Mouse (Mus musculus): ENCODE measurements around the gene Mcrs1. TPM values are rescaled to one million over a fixed set of nuclear protein-coding genes. Genes with fewer than 3 reads are reported as not detected.
A peak's percentile ranks its signal among the peaks of the same experiment; 100 is the strongest.
"Not testable (repeated sequence)": the region's sequence is repeated elsewhere in the genome, so short reads cannot be mapped to it uniquely, and the experiment has no call there.

The Mcrs1 gene
- total RNA-seq (2021), result 10 to 100 TPM; 22.1 to 25.2 TPM
- long read RNA-seq, experiment 1, transcript Mcrs1-209 (11 exons, 1,521 nt), result minor isoform, 8 of 53 reads
- long read RNA-seq, experiment 1, transcript Mcrs1-201 (15 exons, 1,916 nt), result major isoform, 36 of 53 reads
- long read RNA-seq, experiment 1, partial matches to known transcripts, result 3 of 53 reads
- long read RNA-seq, experiment 1, other reads (novel, unspliced or antisense), result 6 of 53 reads
- long read RNA-seq, experiment 2, transcript Mcrs1-201 (15 exons, 1,916 nt), result major isoform, 38 of 52 reads
- long read RNA-seq, experiment 2, transcript Mcrs1-209 (11 exons, 1,521 nt), result minor isoform, 5 of 52 reads
- long read RNA-seq, experiment 2, partial matches to known transcripts, result 2 of 52 reads
- long read RNA-seq, experiment 2, other reads (novel, unspliced or antisense), result 6 of 52 reads

DNA sequence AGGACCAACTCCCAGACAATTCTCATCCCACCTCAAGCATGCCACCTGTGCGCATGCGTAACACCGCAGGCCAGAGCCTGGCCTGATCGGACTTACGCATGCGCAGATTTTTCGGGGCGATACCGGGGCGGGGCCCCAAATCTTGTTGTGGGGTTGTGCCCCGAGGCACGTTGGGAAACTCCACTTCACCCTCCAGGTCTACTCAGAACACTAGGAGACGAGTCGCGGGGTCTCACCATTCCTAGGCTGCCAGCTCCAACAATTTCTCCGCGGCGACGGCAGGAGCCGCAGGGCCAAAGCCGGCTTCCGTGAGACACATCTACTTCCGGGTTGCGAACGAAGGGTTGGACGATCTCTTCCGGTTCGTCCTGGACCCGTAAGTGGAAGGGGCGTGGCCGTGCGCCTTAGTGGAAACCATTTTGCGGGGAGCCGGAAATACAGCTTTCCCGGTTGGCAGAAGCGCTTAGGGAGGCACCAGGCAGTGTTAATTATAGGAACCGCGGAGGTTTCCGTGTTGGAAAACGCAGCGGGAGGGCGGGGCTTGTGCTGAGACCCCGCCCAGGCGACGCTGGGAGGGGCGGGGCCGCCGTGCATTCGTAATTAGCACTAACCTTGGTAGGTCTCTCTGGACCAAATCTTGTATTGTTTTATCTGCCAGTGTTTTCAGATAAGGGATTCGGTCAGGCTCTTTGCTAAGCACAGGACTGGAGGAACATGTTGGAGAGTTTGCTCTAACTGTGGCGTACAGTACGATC is at the start of gene Mcrs1:
Gene Mcrs1 (minus strand): TSS at position 336 of the 755 bp plus-strand sequence.
- DNase-seq (ENCODE audit: low spot score), result peak; percentile 99

DNA sequence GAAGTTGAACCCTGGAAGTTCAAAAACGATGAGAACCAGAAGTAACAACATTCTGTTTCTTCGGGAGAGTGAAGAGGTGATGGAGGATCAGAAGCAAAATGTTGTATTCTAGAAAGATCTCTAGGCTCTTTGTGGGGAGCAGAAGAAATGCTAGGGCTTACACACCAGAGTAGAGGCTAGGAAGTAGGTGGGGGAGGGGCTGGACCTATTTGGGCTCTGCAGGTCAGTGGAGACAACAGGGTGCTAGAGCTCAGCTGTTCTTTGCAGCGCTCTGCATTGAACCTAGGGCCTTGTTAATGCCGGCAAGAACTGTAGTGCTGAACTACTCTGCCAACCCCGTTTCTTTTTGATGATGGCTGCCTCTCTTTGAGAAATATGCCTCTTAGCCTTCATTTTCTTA is 44.5 kb upstream of the Mcrs1 start:
- no peak for DNase-seq (ENCODE audit: low spot score)

GRCm38 (mm10) chr15:99295484-99295981 is 43.8 kb upstream of the Mcrs1 start, which contains the start of gene Fam186b:
Fam186b (minus strand) TSS chr15:99295888.
- DNase-seq (ENCODE audit: low spot score), result peak; percentile 24

DNA sequence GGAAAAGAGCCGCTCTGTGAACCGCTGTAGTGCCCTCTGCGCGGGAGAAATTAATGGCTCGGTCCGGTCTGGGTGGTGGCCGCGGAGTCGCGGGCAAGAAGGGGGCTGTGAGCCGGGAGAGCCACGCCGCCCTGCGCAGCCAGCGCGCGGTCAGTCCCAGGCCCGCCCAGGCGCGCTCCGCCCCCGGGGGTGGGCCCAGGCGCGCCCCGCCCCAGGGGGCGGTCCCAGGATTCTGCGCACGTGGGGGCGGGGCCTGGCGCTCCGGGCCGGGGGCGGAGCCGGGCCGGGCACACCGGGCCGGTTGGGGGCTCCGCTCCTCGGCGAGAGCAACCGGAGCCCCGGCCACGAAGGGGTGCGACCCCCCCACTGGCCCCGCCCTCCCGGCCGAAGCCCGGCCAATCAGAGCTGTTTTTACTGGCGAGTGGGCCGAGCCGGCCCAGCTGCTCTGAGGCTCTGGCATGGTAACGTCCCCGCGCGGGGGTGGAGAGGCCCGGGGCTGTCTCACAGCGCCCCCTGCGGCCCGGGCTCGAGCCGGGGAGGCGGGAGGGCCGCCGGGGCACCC is 43.1 kb upstream of the Mcrs1 start, which contains the start of gene Prpf40b:
Gene Prpf40b (plus strand): TSS at position 275 of the 562 bp plus-strand sequence.
- peak; percentile 96 for DNase-seq (ENCODE audit: low spot score)

DNA sequence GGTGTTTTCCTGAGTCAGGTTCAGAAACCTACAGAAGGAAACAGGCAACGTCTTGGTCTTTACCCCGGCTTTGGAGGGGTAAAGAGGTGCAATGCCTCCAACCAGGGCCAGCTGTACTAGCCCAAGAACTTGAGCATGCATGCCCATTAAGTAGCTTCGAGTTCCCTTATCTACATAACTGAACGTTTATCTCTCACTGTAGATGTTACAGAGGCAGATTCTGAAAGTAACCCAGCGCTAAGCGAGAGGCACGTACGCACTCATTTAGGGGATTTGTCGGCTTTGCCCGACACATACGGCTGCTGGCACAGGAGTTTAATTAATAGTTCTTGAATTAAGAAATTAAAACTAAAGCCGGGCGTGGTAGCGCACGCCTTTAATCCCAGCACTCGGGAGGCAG is 42.5 kb upstream of the Mcrs1 start:
- DNase-seq (ENCODE audit: low spot score), result no peak

DNA sequence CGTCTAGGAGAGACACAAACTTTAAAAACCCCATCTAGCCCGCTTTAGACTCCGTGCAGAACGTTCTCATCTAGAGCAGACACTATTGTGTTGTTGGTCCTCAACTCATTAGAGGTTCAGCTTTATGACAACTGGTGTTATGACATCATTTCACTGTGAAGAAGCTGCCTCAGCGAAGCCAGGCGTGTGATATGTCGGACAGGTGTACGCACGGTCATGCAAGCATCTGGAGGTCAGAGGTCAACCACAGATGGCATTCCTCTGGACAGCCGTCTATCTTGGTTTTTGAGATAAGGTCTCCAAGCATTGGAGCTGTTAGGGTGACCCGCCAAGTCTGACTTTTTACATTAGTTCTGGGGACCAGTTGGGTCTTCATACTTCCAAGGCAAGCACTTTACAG is 38.8 kb upstream of the Mcrs1 start:
- no peak for DNase-seq (ENCODE audit: low spot score)

GRCm38 (mm10) chr15:99285189-99285535 is 33.4 kb upstream of the Mcrs1 start:
- no peak for DNase-seq (ENCODE audit: low spot score)

DNA sequence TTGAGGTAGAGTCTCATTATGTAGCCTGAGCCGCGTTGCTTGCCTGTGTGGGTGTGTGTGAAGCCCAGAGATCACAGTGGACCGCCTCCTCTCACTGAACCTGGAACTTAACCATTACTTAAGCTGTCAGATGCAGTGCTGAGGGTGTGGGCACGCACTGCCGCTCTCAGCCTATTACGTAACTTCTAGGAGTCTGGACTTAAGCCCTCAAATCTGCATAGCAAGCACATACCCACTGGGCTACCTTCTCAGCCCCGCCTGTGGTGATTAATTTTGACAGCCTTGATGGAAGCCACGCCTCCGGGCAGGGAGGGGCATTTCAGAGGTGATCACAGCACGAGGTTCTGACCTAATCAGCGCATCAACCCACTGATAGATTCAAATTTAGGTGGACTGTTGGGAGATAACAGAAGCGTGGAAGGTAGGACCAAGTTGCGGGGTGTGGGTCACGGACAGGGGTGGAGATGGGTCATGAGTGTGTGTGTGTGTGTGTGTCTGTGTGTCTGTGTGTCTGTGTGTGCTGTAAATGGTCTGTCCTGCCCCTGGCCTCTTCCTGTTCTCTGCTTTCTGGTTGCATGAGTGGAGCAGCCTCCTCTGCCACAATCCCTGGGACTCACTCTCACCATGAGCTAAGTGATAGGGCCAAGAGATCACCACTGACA is 32.9 kb upstream of the Mcrs1 start:
- no peak for DNase-seq (ENCODE audit: low spot score)

GRCm38 (mm10) chr15:99283456-99283855 is 31.7 kb upstream of the Mcrs1 start:
- DNase-seq (ENCODE audit: low spot score), result no peak

DNA sequence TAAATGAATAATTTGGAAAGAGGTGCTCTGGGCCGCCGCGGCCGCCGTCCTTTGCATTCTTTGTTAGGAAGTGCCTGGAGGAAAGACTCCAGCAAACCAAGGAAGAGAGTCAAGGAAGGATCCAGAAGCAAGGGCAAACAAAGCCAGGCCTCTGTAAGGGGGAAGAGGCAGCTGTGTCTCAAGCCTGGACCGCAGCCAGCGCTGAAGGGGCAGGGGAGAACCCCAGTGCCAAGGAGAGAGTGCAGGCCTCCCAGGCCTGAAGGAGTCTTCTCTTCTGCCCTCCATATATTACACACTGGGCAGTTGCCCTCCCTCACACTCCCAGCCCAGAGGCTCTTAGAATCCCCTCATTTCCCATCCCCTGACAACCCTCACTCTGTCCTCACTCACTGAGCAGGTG is 26.5 kb upstream of the Mcrs1 start:
- DNase-seq (ENCODE audit: low spot score), result no peak

DNA sequence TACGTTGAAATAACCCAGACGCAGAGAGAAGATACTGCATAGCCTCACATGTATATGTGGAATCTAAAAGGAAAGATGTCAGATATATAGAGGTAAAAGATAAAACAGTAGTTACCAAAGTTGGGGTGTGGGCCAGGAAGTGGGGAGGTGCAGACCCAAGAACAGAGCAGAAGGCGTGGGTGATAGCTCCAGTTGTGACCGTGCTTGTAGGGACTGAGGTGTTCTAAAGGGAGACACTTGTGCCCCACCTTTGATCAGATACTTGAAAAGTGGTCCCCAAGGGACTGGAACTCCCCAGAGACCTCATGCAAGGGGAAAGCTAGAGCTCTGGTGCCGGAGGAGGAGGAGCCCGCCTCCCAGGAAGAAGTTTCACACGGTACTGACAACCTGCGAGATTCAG is 24.3 kb upstream of the Mcrs1 start:
- no peak for DNase-seq (ENCODE audit: low spot score)

GRCm38 (mm10) chr15:99265679-99266078 is 13.9 kb upstream of the Mcrs1 start:
- peak; percentile 81 for DNase-seq (ENCODE audit: low spot score)

- DNase-seq (ENCODE audit: low spot score), result no peak
These were observed 12.6 kb upstream of the Mcrs1 start for GRCm38 (mm10) chr15:99264363-99264762.

DNA sequence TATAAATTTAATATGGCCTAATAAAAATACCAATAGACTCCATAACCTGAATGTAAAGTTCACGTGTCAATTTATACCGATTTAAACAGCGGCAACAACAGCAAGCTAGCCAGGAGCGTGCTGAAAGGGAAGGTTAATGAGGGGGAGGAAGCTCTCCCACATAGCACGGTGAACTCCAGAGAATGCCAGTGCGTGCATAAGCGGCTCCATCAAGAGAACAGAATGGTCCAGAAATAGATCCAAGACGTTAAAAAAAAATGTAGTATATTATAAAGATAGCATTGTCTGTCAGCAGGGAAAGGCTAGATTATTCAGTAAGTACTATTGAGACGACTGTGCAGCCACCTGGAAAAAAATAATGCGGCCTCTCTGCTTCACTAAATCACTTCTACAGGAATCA is 10.9 kb upstream of the Mcrs1 start:
- no peak for DNase-seq (ENCODE audit: low spot score)

- peak; percentile 83 for DNase-seq (ENCODE audit: low spot score)
These were observed 8.0 kb upstream of the Mcrs1 start for GRCm38 (mm10) chr15:99259730-99260252.

DNA sequence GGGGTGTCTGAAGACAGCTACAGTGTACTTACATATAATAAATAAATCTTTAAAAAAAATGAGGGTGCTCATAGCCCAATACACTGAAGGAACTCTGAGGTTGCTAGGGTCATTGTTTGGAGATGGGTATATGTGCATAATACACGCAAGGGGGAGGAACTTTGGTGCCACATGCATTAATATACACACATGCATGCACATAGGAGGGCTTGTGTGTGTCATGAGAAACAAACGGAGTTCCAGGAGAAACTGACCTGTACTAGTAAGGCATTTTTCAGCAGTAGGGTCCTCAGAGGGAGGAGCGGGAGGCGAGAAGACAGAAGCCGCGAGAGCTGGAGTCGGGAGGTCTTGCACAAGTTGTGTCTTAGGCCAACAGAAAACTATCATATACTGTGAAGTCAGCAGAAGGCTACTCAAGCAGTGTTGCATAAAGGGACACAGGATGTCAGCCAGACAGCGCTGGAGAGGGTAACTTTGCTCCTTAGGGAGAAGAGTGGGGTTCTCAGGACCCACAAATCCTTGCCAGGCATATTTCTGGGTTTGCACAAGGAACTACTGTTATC is 7.5 kb upstream of the Mcrs1 start:
- DNase-seq (ENCODE audit: low spot score), result no peak

DNA sequence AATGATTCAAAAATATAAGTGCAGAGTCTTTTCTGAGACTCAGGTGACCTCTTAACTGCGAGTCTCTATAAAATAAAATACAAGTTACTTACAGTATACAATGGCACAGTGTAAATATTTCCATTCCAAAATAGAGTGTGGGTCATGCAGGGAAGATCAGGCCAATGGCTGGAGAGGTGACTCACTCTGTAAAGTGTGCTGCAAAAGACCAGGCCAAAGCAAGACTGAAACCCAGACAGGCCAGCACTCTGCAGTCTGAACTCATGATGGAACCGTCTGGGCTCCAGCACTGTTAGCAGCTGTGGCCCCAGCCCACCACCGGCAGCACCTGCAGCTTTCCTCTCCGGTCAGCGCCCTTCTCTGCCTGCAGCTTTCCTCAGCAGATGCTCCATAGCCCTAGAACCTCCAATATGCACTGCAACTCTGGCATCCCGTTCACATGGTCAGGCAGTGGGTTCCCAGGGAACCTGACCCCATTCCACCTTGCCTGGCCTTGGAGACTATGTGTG is 3.5 kb upstream of the Mcrs1 start:
- DNase-seq (ENCODE audit: low spot score), result no peak

DNA sequence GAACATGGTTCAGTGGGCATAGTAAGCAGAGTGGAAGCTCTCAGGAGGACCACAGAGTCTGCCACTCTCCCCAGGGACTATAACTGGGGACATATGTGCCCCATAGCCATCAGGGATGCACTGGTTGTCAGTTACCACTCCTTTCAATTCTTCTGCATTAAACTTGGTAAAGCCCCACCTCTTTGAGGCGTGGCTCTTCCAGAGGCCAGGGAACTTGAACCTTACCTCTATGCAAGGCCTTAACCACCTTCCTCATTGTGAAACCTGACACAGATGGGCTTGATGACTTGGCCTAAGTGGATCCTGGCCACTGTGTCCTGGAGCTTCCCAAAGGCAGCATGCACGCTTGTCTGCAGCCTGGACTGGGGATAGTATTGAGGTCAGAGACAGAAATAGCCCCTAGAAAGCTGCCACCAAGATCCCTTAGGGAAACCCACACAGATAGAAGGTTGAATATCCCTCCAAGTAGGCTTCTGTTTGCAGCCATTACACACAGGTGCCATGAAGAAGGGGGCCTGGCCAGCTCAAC is 2.8 kb upstream of the Mcrs1 start:
- DNase-seq (ENCODE audit: low spot score), result peak; percentile 37

- DNase-seq (ENCODE audit: low spot score), result no peak
These were observed 2.0 kb upstream of the Mcrs1 start for GRCm38 (mm10) chr15:99253772-99254171.

DNA sequence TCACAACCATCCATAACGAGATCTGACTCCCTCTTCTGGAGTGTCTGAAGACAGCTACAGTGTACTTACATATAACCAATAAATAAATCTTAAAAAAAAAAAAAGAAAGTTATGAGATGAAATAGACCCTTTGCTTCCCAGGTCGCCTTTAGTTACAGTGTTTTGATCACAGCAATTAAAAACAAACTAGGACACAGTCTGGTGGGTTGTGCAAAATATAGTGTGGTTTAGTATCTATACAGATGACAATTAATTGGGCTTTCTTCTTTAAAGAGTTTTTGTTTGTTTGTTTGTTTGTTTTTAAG is 1.4 kb upstream of the Mcrs1 start:
- DNase-seq (ENCODE audit: low spot score), result not testable (repeated sequence)

Data from gastrocnemius, adult 18-20 months (tissue).